Mouse (Mus musculus): ENCODE measurements at regions not wholly inside any gene's neighbourhood (a gene's known extent, or its start where the extent isn't known, plus 50 kb on each side); places are given as distances from the start of the nearest gene placed in this dataset.

GRCm38 (mm10) chr7:115076781-115077180 lies 333.3 kb downstream of the Insc start:
- no peak for ATAC-seq

GRCm38 (mm10) chr7:115084711-115085380 lies 341.4 kb downstream of the Insc start:
- ATAC-seq = no peak

- ATAC-seq = no peak
These were observed 343.3 kb downstream of the Insc start for GRCm38 (mm10) chr7:115086542-115087448.

- no peak for ATAC-seq
These were observed 349.1 kb downstream of the Insc start for GRCm38 (mm10) chr7:115092481-115093050.

GRCm38 (mm10) chr7:115106041-115106440 lies 362.5 kb downstream of the Insc start:
- ATAC-seq = no peak

GRCm38 (mm10) chr7:115112282-115112681 lies 368.8 kb downstream of the Insc start:
- ATAC-seq = no peak

- no peak for ATAC-seq
These were observed 379.8 kb downstream of the Insc start for GRCm38 (mm10) chr7:115123283-115123682.

GRCm38 (mm10) chr7:115129001-115129400 lies 385.5 kb downstream of the Insc start:
- no peak for ATAC-seq

GRCm38 (mm10) chr7:115131259-115131969 lies 387.9 kb downstream of the Insc start:
- ATAC-seq = no peak

- no peak for ATAC-seq
These were observed 388.6 kb downstream of the Insc start for GRCm38 (mm10) chr7:115131970-115132551.

GRCm38 (mm10) chr7:115132595-115132994 lies 389.1 kb downstream of the Insc start:
- no peak for ATAC-seq

- no peak for ATAC-seq
These were observed 391.6 kb downstream of the Insc start for GRCm38 (mm10) chr7:115134926-115135575.

GRCm38 (mm10) chr7:115140286-115140685 lies 396.8 kb downstream of the Insc start:
- no peak for ATAC-seq

GRCm38 (mm10) chr7:115142163-115142562 lies 398.7 kb downstream of the Insc start:
- ATAC-seq = no peak

GRCm38 (mm10) chr7:115144947-115145346 lies 401.5 kb downstream of the Insc start:
- ATAC-seq = no peak

- no peak for ATAC-seq
These were observed 404.0 kb downstream of the Insc start for GRCm38 (mm10) chr7:115147352-115147977.

- ATAC-seq = no peak
These were observed 409.8 kb downstream of the Insc start for GRCm38 (mm10) chr7:115153291-115153690.

- no peak for ATAC-seq
These were observed 410.4 kb downstream of the Insc start for GRCm38 (mm10) chr7:115153764-115154509.

- ATAC-seq = no peak
These were observed 426.5 kb downstream of the Insc start for GRCm38 (mm10) chr7:115170023-115170422.

GRCm38 (mm10) chr7:115170439-115170838 lies 426.9 kb downstream of the Insc start:
- no peak for ATAC-seq

- no peak for ATAC-seq
These were observed 449.0 kb downstream of the Insc start for GRCm38 (mm10) chr7:115192482-115192881.

All from activated CD4-positive, CD25-positive, alpha-beta regulatory T cell, adult 4 months (primary cell).